Mouse (Mus musculus): ENCODE measurements around the gene Nfil3.

Gene Nfil3

GRCm38 (mm10) chr13:52944116-52944515 is 36.8 kb downstream of the Nfil3 start:
- in situ Hi-C loops (cut with MseI, MboI), result no loop called here

- in situ Hi-C loops (cut with MseI, MboI), result no loop called here
Measured at GRCm38 (mm10) chr13:52942876-52943388, 37.9 kb downstream of the Nfil3 start.

GRCm38 (mm10) chr13:52940956-52941355 is 39.9 kb downstream of the Nfil3 start:
- in situ Hi-C loops (cut with MseI, MboI), result no loop called here

GRCm38 (mm10) chr13:52930582-52930981 is 50.3 kb downstream of the Nfil3 start:
- in situ Hi-C loops (cut with MseI, MboI), result no loop called here

GRCm38 (mm10) chr13:52929209-52930171 is 51.4 kb downstream of the Nfil3 start, which contains the start of gene Auh:
Auh (minus strand) TSS chr13:52929681.
- in situ Hi-C loops (cut with MseI, MboI), result no loop called here

GRCm38 (mm10) chr13:52928392-52928791 is 52.5 kb downstream of the Nfil3 start:
- in situ Hi-C loops (cut with MseI, MboI), result no loop called here

GRCm38 (mm10) chr13:52924457-52924856 is 56.4 kb downstream of the Nfil3 start:
- in situ Hi-C loops (cut with MseI, MboI), result no loop called here

GRCm38 (mm10) chr13:52921966-52922365 is 58.9 kb downstream of the Nfil3 start:
- in situ Hi-C loops (cut with MseI, MboI), result no loop called here

- in situ Hi-C loops (cut with MseI, MboI), result no loop called here
Measured at GRCm38 (mm10) chr13:52921065-52921825, 59.6 kb downstream of the Nfil3 start.

GRCm38 (mm10) chr13:52919790-52920352 is 61.0 kb downstream of the Nfil3 start:
- in situ Hi-C loops (cut with MseI, MboI), result no loop called here

- in situ Hi-C loops (cut with MseI, MboI), result no loop called here
Measured at GRCm38 (mm10) chr13:52918333-52918732, 62.5 kb downstream of the Nfil3 start.
